Mouse (Mus musculus): Measurements from ENCODE around the gene Vps4b. TPM values are rescaled to one million over a fixed set of nuclear protein-coding genes. Genes with fewer than 3 reads are reported as not detected.

Vps4b gene
- polyA plus RNA-seq, 1 experiment from 2014 or later, result 34.5 TPM

- no peak for ATAC-seq
- peaks cover 80% of the 10 kb centered on the region for H3K36me3 ChIP-seq
- H3K4me1 ChIP-seq, result no peaks in the 10 kb centered on the region
- no peaks in the 10 kb centered on the region for H3K27me3 ChIP-seq (replicated peaks)
- 89% methylated on average over 9 of the region's 9 CpGs for WGBS (ENCODE audit: insufficient replicate concordance)
- no peak overlapping the region for H3K9ac ChIP-seq
- no peak overlapping the region for H3K4me2 ChIP-seq
- no peaks in the 10 kb centered on the region for H3K9me3 ChIP-seq (replicated peaks)
- H3K4me3 ChIP-seq, result no peak overlapping the region
- no peak overlapping the region for H3K27ac ChIP-seq
Measured at GRCm38 (mm10) chr1:106774092-106774491, 22.4 kb downstream of the Vps4b start.

- no peak overlapping the region for H3K9ac ChIP-seq
- H3K27ac ChIP-seq, result no peak overlapping the region
- H3K9me3 ChIP-seq (replicated peaks), result no peaks in the 10 kb centered on the region
- no peaks in the 10 kb centered on the region for H3K27me3 ChIP-seq (replicated peaks)
- peaks cover 73% of the 10 kb centered on the region for H3K36me3 ChIP-seq
- no peak for ATAC-seq
- no peak overlapping the region for H3K4me2 ChIP-seq
- no peak overlapping the region for H3K4me3 ChIP-seq
- no peaks in the 10 kb centered on the region for H3K4me1 ChIP-seq
Measured at GRCm38 (mm10) chr1:106768773-106769172, 27.8 kb downstream of the Vps4b start.

GRCm38 (mm10) chr1:106765771-106766170 lies 30.8 kb downstream of the Vps4b start:
- Histone ChIP-seq H3K27me3 (replicated peaks) (no peaks in the 10 kb centered on the region), H3K4me1 (peaks cover 2% of the 10 kb centered on the region; the same call in 1 of the 2 replicates), H3K9ac (no peak overlapping the region), H3K27ac (no peak overlapping the region), H3K36me3 (peaks cover 53% of the 10 kb centered on the region), H3K9me3 (replicated peaks) (no peaks in the 10 kb centered on the region), H3K4me2 (no peak overlapping the region), H3K4me3 (no peak overlapping the region)
- 91% methylated on average over 8 of the region's 8 CpGs for WGBS (ENCODE audit: insufficient replicate concordance)
- no peak for ATAC-seq

- WGBS (ENCODE audit: insufficient replicate concordance), result 78% methylated on average over 2 of the region's 2 CpGs
- H3K4me2 ChIP-seq, result no peak overlapping the region
- H3K27ac ChIP-seq, result no peak overlapping the region
- no peaks in the 10 kb centered on the region for H3K9me3 ChIP-seq (replicated peaks)
- H3K4me1 ChIP-seq, result peaks cover 8% of the 10 kb centered on the region; the same call in 1 of the 2 replicates
- no peak overlapping the region for H3K9ac ChIP-seq
- no peaks in the 10 kb centered on the region for H3K27me3 ChIP-seq (replicated peaks)
- no peak overlapping the region for H3K4me3 ChIP-seq
- H3K36me3 ChIP-seq, result peaks cover 45% of the 10 kb centered on the region
- ATAC-seq, result no peak
Measured at GRCm38 (mm10) chr1:106764846-106765245, 31.7 kb downstream of the Vps4b start.

GRCm38 (mm10) chr1:106764281-106764680 lies 32.2 kb downstream of the Vps4b start:
- no peak overlapping the region for H3K4me2 ChIP-seq
- 83% methylated on average over 3 of the region's 3 CpGs for WGBS (ENCODE audit: insufficient replicate concordance)
- H3K9ac ChIP-seq, result no peak overlapping the region
- H3K4me1 ChIP-seq, result peaks cover 9% of the 10 kb centered on the region; the same call in 1 of the 2 replicates
- no peak overlapping the region for H3K4me3 ChIP-seq
- H3K9me3 ChIP-seq (replicated peaks), result no peaks in the 10 kb centered on the region
- peaks cover 44% of the 10 kb centered on the region for H3K36me3 ChIP-seq
- no peaks in the 10 kb centered on the region for H3K27me3 ChIP-seq (replicated peaks)
- ATAC-seq, result no peak
- no peak overlapping the region for H3K27ac ChIP-seq

- no peak for ATAC-seq
- H3K4me1 ChIP-seq, result peaks cover 34% of the 10 kb centered on the region
- H3K36me3 ChIP-seq, result peaks cover 13% of the 10 kb centered on the region
- 72% methylated on average over 3 of the region's 3 CpGs for WGBS (ENCODE audit: insufficient replicate concordance)
- H3K9ac ChIP-seq, result no peak overlapping the region
- no peak overlapping the region for H3K4me3 ChIP-seq
- peak overlapping the region; percentile 99 for H3K4me2 ChIP-seq
- no peaks in the 10 kb centered on the region for H3K27me3 ChIP-seq (replicated peaks)
- no peaks in the 10 kb centered on the region for H3K9me3 ChIP-seq (replicated peaks)
- H3K27ac ChIP-seq, result no peak overlapping the region
Measured at GRCm38 (mm10) chr1:106760750-106761149, 35.8 kb downstream of the Vps4b start.

GRCm38 (mm10) chr1:106759572-106760435 lies 36.7 kb downstream of the Vps4b start, which contains the start of gene Kdsr:
Gene Kdsr (minus strand): TSS chr1:106759727.
- no peaks in the 10 kb centered on the region for H3K27me3 ChIP-seq (replicated peaks)
- peaks cover 34% of the 10 kb centered on the region for H3K4me1 ChIP-seq
- no peaks in the 10 kb centered on the region for H3K9me3 ChIP-seq (replicated peaks)
- H3K27ac ChIP-seq, result peak within 1 kb of the TSS; percentile 91
- H3K4me3 ChIP-seq, result peak within 1 kb of the TSS; percentile 78
- 1% methylated on average over 51 of the region's 51 CpGs for WGBS (ENCODE audit: insufficient replicate concordance)
- H3K4me2 ChIP-seq, result peak within 1 kb of the TSS; percentile 99
- ATAC-seq, result peak; percentile 99
- peak within 1 kb of the TSS; percentile 80 for H3K9ac ChIP-seq
- peaks cover 5% of the 10 kb centered on the region for H3K36me3 ChIP-seq

- ATAC-seq, result peak; percentile 73
- Histone ChIP-seq H3K27me3 (replicated peaks) (no peaks in the 10 kb centered on the region), H3K4me3 (peak overlapping the region; percentile 78), H3K36me3 (no peaks in the 10 kb centered on the region), H3K9me3 (replicated peaks) (no peaks in the 10 kb centered on the region), H3K27ac (peak overlapping the region; percentile 91), H3K4me2 (peak overlapping the region; percentile 99), H3K9ac (peak overlapping the region; percentile 80), H3K4me1 (peaks cover 34% of the 10 kb centered on the region)
- 1% methylated on average over 34 of the region's 34 CpGs for WGBS (ENCODE audit: insufficient replicate concordance)
Measured at GRCm38 (mm10) chr1:106758734-106759571, 37.6 kb downstream of the Vps4b start.

- no peak overlapping the region for H3K9ac ChIP-seq
- H3K9me3 ChIP-seq (replicated peaks), result no peaks in the 10 kb centered on the region
- 40% methylated on average over 4 of the region's 4 CpGs for WGBS (ENCODE audit: insufficient replicate concordance)
- H3K4me3 ChIP-seq, result no peak overlapping the region
- no peak for ATAC-seq
- H3K4me2 ChIP-seq, result no peak overlapping the region
- H3K27ac ChIP-seq, result no peak overlapping the region
- no peaks in the 10 kb centered on the region for H3K27me3 ChIP-seq (replicated peaks)
- 0 out of 2 replicates have a peak, but pooled peaks cover 4% of the 10 kb centered on the region for H3K36me3 ChIP-seq
- H3K4me1 ChIP-seq, result peaks cover 34% of the 10 kb centered on the region
Measured at GRCm38 (mm10) chr1:106756633-106757032, 39.9 kb downstream of the Vps4b start.

- 91% methylated on average over 5 of the region's 5 CpGs for WGBS (ENCODE audit: insufficient replicate concordance)
- Histone ChIP-seq H3K9ac (no peak overlapping the region), H3K9me3 (replicated peaks) (no peaks in the 10 kb centered on the region), H3K4me3 (no peak overlapping the region), H3K4me1 (peaks cover 5% of the 10 kb centered on the region), H3K27me3 (replicated peaks) (no peaks in the 10 kb centered on the region), H3K36me3 (peaks cover 16% of the 10 kb centered on the region), H3K4me2 (no peak overlapping the region), H3K27ac (no peak overlapping the region)
- ATAC-seq, result no peak
Measured at GRCm38 (mm10) chr1:106752013-106752412, 44.5 kb downstream of the Vps4b start.

- no peak overlapping the region for H3K4me3 ChIP-seq
- H3K36me3 ChIP-seq, result peaks cover 26% of the 10 kb centered on the region
- H3K4me1 ChIP-seq, result no peaks in the 10 kb centered on the region
- no peak overlapping the region for H3K27ac ChIP-seq
- 74% methylated on average over 1 of the region's 1 CpGs for WGBS (ENCODE audit: insufficient replicate concordance)
- H3K9ac ChIP-seq, result no peak overlapping the region
- ATAC-seq, result no peak
- no peaks in the 10 kb centered on the region for H3K9me3 ChIP-seq (replicated peaks)
- H3K4me2 ChIP-seq, result no peak overlapping the region
- no peaks in the 10 kb centered on the region for H3K27me3 ChIP-seq (replicated peaks)
Measured at GRCm38 (mm10) chr1:106750656-106751055, 45.9 kb downstream of the Vps4b start.

Measured in liver, embryonic 12.5 days (tissue).